Mouse (Mus musculus): ENCODE data around the gene Carmil1.

GRCm38 (mm10) chr13:24247928-24248327 lies 32.7 kb downstream of the Carmil1 start:
- TF ChIP-seq MAZ (IDR thresholded peaks at IDR 0.05; ENCODE audit: low read depth, low read length) (no peak), CTCF (IDR thresholded peaks at IDR 0.05 in 2 of 3, conservative IDR thresholded peaks at IDR 0.05 in 1 of 3; ENCODE audit: control insufficient read depth in 1 of 3, insufficient read depth in 1 of 3, low read depth in 2 of 3, low read length in 3 of 3, poor library complexity in 1 of 3, severe bottlenecking in 1 of 3) (no peak), HCFC1 (IDR thresholded peaks at IDR 0.05; ENCODE audit: low read depth, low read length) (no peak), ZC3H11A (IDR thresholded peaks at IDR 0.05; ENCODE audit: low read depth, low read length) (no peak), SMC3 (IDR thresholded peaks at IDR 0.05; ENCODE audit: low read depth, low read length) (no peak), SIN3A (IDR thresholded peaks at IDR 0.05; ENCODE audit: low read length) (no peak), UBTF (IDR thresholded peaks at IDR 0.05; ENCODE audit: borderline replicate concordance, insufficient read depth, low read depth, low read length) (no peak), RAD21 (IDR thresholded peaks at IDR 0.05; ENCODE audit: low read depth, low read length) (no peak), GABPA (IDR thresholded peaks at IDR 0.05; ENCODE audit: low read depth, low read length) (no peak), TAL1 (IDR thresholded peaks at IDR 0.05; ENCODE audit: low read length) (no peak)

Measured in MEL (cell line).